Mouse (Mus musculus): Measurements from ENCODE around the gene Syne2. TPM values are rescaled to one million over a fixed set of nuclear protein-coding genes. Genes with fewer than 3 reads are reported as not detected.
A peak's percentile ranks its signal among the peaks of the same experiment; 100 is the strongest.
"Not testable (repeated sequence)": the region's sequence is repeated elsewhere in the genome, so short reads cannot be mapped to it uniquely, and the experiment has no call there.

Gene Syne2
- polyA plus RNA-seq, 1 experiment from 2014 or later: 16.1 TPM

DNA sequence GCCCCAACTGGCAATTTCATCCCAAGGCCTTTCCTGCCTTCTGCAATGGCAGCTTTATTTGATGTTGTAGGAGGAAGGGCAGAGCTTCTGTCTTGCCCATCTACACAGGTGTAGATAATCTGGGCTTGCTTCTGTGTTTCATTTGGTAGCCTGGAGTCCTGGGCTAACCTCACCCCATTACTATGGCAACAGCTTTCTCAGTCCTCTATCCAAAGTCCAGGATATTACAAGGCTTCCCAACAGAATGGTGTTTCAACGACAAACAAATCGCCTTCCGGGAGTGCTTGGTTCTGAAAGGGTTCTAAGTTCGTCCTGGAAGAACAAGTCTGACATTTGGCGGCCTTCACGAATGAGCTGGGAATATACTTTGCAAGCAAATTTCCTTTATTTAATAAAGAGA is 313.0 kb downstream of the Syne2 start:
- WGBS: 80% methylated on average over 6 of the region's 6 CpGs
- DNase-seq (ENCODE audit: low spot score): no peak

GRCm38 (mm10) chr12:76132591-76132990 is 314.7 kb downstream of the Syne2 start:
- ATAC-seq (ENCODE audit: low FRiP score, low TSS enrichment): no peak
- no peaks in the 10 kb centered on the region for H3K27me3 ChIP-seq (ENCODE audit: control insufficient read depth, insufficient read depth, low read length)
- no peak overlapping the region for H3K9ac ChIP-seq (ENCODE audit: low read length)
- 61% methylated on average over 4 of the region's 4 CpGs for WGBS
- H3K4me1 ChIP-seq (replicated peaks; ENCODE audit: control insufficient read depth, insufficient read depth): no peaks in the 10 kb centered on the region
- no peaks in the 10 kb centered on the region for H3K9me3 ChIP-seq (ENCODE audit: control insufficient read depth, low read length)
- H3K4me3 ChIP-seq (ENCODE audit: low read depth, low read length): no peak overlapping the region
- TF ChIP-seq CTCF (IDR thresholded peaks at IDR 0.05; ENCODE audit: low read depth) (no peak), EP300 (optimal IDR thresholded peaks at IDR 0.05) (no peak)
- H3K36me3 ChIP-seq (ENCODE audit: control insufficient read depth, insufficient read depth, low read length): no peaks in the 10 kb centered on the region
- no peak for DNase-seq (ENCODE audit: low spot score)
- no peak overlapping the region for H3K27ac ChIP-seq (replicated peaks)
- H3K4me2 ChIP-seq (replicated peaks; ENCODE audit: low read depth): no peak overlapping the region

More for the DNA sequence above, 313.0 kb downstream of the Syne2 start:
- no peaks in the 10 kb centered on the region for H3K4me1 ChIP-seq (replicated peaks; ENCODE audit: control insufficient read depth, insufficient read depth)
- H3K36me3 ChIP-seq (ENCODE audit: control insufficient read depth, insufficient read depth, low read length): no peaks in the 10 kb centered on the region
- no peaks in the 10 kb centered on the region for H3K9me3 ChIP-seq (ENCODE audit: control insufficient read depth, low read length)
- no peaks in the 10 kb centered on the region for H3K27me3 ChIP-seq (ENCODE audit: control insufficient read depth, insufficient read depth, low read length)
- H3K4me2 ChIP-seq (replicated peaks; ENCODE audit: low read depth): no peak overlapping the region
- H3K9ac ChIP-seq (ENCODE audit: low read length): no peak overlapping the region
- H3K4me3 ChIP-seq (ENCODE audit: low read depth, low read length): no peak overlapping the region
- H3K27ac ChIP-seq (replicated peaks): no peak overlapping the region
- no peak for TF ChIP-seq EP300 (optimal IDR thresholded peaks at IDR 0.05)
- no peak for TF ChIP-seq CTCF (IDR thresholded peaks at IDR 0.05; ENCODE audit: low read depth)
- ATAC-seq (ENCODE audit: low FRiP score, low TSS enrichment): no peak

- peak; percentile 32 for TF ChIP-seq CTCF (IDR thresholded peaks at IDR 0.05; ENCODE audit: low read depth)
- H3K27ac ChIP-seq (replicated peaks); H3K36me3 ChIP-seq (ENCODE audit: control insufficient read depth, insufficient read depth, low read length); H3K4me1 ChIP-seq (replicated peaks; ENCODE audit: control insufficient read depth, insufficient read depth); H3K9ac ChIP-seq (ENCODE audit: low read length); H3K4me2 ChIP-seq (replicated peaks; ENCODE audit: low read depth); ATAC-seq (ENCODE audit: low FRiP score, low TSS enrichment); H3K4me3 ChIP-seq (ENCODE audit: low read depth, low read length); DNase-seq (ENCODE audit: low spot score); H3K9me3 ChIP-seq (ENCODE audit: control insufficient read depth, low read length); H3K27me3 ChIP-seq (ENCODE audit: control insufficient read depth, insufficient read depth, low read length): not testable (repeated sequence)
- 78% methylated on average over 9 of the region's 9 CpGs for WGBS
Measured at GRCm38 (mm10) chr12:76133081-76133480, 315.1 kb downstream of the Syne2 start.

DNA sequence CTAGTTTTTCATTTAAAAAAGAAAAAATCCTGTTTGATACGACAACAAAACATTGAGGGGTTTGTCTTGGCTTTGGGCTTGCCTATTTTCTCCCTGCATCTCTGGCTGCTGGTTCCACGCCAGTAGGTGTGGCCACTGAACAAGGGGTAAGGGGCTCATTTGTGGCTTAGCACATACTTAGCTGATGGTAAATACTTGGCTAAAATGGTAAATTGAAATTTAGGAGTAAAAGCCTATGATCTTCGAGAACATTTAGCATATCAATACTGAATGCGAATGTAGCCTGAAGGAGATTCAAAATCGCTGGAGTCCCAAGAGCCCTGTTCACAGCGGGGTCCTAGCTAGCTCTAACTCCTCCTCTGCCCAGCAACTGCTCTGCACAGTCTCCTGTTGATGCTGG is 318.8 kb downstream of the Syne2 start:
- H3K4me1 ChIP-seq (replicated peaks; ENCODE audit: control insufficient read depth, insufficient read depth): no peaks in the 10 kb centered on the region
- no peak overlapping the region for H3K4me3 ChIP-seq (ENCODE audit: low read depth, low read length)
- no peak overlapping the region for H3K4me2 ChIP-seq (replicated peaks; ENCODE audit: low read depth)
- H3K9me3 ChIP-seq (ENCODE audit: control insufficient read depth, low read length): no peaks in the 10 kb centered on the region
- no peak overlapping the region for H3K9ac ChIP-seq (ENCODE audit: low read length)
- TF ChIP-seq CTCF (IDR thresholded peaks at IDR 0.05; ENCODE audit: low read depth) (no peak), EP300 (optimal IDR thresholded peaks at IDR 0.05) (no peak)
- DNase-seq (ENCODE audit: low spot score) (no peak), ATAC-seq (ENCODE audit: low FRiP score, low TSS enrichment) (no peak)
- H3K36me3 ChIP-seq (ENCODE audit: control insufficient read depth, insufficient read depth, low read length): no peaks in the 10 kb centered on the region
- H3K27me3 ChIP-seq (ENCODE audit: control insufficient read depth, insufficient read depth, low read length): no peaks in the 10 kb centered on the region
- no peak overlapping the region for H3K27ac ChIP-seq (replicated peaks)
- WGBS: 46% methylated on average over 6 of the region's 6 CpGs

- ATAC-seq (ENCODE audit: low FRiP score, low TSS enrichment): not testable (repeated sequence)
Measured at GRCm38 (mm10) chr12:76152389-76152788, 334.5 kb downstream of the Syne2 start.

More at GRCm38 (mm10) chr12:76152389-76152788, 334.5 kb downstream of the Syne2 start:
- H3K27me3 ChIP-seq (ENCODE audit: control insufficient read depth, insufficient read depth, low read length); H3K36me3 ChIP-seq (ENCODE audit: control insufficient read depth, insufficient read depth, low read length); H3K4me1 ChIP-seq (replicated peaks; ENCODE audit: control insufficient read depth, insufficient read depth); H3K27ac ChIP-seq (replicated peaks); H3K9ac ChIP-seq (ENCODE audit: low read length); H3K9me3 ChIP-seq (ENCODE audit: control insufficient read depth, low read length); DNase-seq (ENCODE audit: low spot score): not testable (repeated sequence)
- 12% methylated on average over 30 of the region's 30 CpGs for WGBS
- peak overlapping the region; percentile 23; the same call in 1 of the 2 replicates for H3K4me3 ChIP-seq (ENCODE audit: low read depth, low read length)
- H3K4me2 ChIP-seq (replicated peaks; ENCODE audit: low read depth): peak overlapping the region; percentile 44

Small RNA genes lying within 50 kb of the gene (microRNA-seq; reads per million reads assigned to microRNA genes)
- 1.9 reads per million for gene Mir5101

Other genes with a start within 250 kb of the Syne2 start
- 8.3 and 8.9 TPM in 2 replicates for gene Ppp2r5e, start 221.9 kb upstream of the Syne2 start, polyA plus RNA-seq (2015; fragmentation: Nextera tagmentation; extraction: Ambion mirVana)
- 5.9 and 6.1 TPM in 2 replicates for gene Wdr89, start 148.6 kb upstream of the Syne2 start, polyA plus RNA-seq (2015; fragmentation: Nextera tagmentation; extraction: Ambion mirVana)
- gene Sgpp1, start 82.4 kb upstream of the Syne2 start, polyA plus RNA-seq (2015; fragmentation: Nextera tagmentation; extraction: Ambion mirVana): 31.8 and 35.7 TPM in 2 replicates